Mouse (Mus musculus) bone marrow macrophage, adult 2 months (primary cell): Measurements from ENCODE around the gene P3h2.

Source experiments
- CTCF ChIP-seq: IDR thresholded peaks from 2 replicates; pipeline ENCODE4 v1.5.1; 2012; ENCODE audit warnings: low read depth, mild to moderate bottlenecking, low read length, moderate library complexity
- POLR2A ChIP-seq: IDR thresholded peaks from 2 replicates; pipeline ENCODE4 v1.6.1; 2012; ENCODE audit warnings: mild to moderate bottlenecking, low read depth, low read length, borderline replicate concordance

DNA sequence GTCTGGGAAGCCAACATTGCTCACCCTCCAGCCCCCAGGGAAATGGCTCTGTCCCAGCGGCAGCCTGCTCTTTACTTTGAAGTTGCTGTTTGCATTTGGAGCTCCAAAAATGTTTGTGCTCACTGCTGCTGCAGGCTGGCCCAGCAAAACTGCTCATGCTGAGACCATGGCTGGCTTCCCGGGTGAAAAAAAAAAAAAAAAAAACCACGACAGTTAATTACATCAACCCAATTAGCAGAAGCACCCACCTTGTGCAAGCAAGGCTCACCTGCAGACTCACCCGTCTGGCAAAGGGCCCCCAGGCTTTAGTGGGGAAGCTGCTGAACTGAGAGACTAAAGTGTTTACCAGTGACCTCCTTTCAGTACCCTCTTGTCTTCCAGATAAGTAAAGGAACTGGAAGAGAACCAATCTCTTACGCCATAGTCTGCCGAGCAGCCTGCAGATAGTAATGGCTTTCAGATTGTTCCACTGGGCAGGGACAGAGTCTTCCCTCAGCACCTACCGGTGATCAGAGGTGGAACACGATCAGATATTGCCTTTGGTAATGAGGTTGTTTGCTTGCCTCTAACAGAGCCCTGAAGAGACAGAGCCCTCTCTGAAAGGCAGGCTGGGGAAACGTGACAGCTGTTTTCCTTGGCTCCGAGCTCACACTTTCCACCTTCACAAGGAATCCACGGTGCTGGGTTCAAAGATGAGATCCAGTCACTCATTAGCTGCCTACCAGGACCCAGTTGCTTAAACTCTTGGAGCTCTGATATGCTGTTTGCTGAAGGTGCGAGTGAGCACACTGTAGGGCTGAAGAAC, 160.2 kb downstream of the P3h2 start:
- no peak for TF ChIP-seq POLR2A
- TF ChIP-seq CTCF, result no peak
